Mouse (Mus musculus): ENCODE results near the gene Trim46.
A peak's percentile ranks its signal among the peaks of the same experiment; 100 is the strongest.
"Not testable (repeated sequence)": the region's sequence is repeated elsewhere in the genome, so short reads cannot be mapped to it uniquely, and the experiment has no call there.

Gene Trim46

DNA sequence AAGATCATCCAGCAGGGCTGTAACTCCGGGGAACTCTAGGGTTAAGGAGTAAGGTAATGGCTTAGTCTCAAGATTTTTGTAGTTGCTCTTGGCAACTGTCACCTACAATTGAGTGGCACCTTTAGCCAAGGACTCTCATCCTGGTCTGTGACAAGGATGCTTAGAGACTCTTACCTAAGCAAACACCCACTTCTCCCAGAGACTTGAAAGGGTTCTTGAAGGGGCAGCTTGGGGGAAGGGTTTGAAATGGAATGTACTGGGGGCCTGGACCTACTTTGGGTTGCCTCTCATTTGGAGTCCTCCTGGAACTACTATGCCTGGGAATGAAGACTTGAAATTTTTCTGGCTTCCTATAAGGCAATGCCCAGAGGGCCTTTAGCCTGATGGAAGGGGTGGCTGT, 27.8 kb downstream of the Trim46 start:
- no peak for DNase-seq (ENCODE audit: low read depth, low spot score)
- no peaks in the 10 kb centered on the region for H3K36me3 ChIP-seq (ENCODE audit: control insufficient read depth, insufficient read depth, low read length, poor library complexity, severe bottlenecking)
- no peaks in the 10 kb centered on the region for H3K27me3 ChIP-seq (ENCODE audit: control insufficient read depth, insufficient read depth, low read length, poor library complexity, severe bottlenecking)

DNA sequence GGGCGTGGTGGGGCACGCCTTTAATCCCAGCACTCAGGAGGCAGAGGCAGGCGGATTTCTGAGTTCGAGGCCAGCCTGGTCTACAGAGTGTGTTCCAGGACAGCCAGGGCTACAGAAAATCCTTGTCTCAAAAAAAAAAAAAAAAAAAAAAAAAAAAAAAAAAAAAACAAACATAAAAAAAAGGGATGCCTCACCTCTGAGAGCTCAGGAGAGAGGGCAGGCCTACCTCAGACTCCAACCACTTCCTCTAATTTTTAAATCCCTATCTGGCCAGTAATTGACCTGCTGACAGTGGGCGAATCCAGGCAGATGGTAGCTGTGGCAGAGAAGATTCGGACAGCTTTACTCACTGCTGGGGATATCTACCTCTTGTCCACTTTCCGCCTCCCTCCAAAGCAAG, 29.7 kb downstream of the Trim46 start:
- not testable (repeated sequence) for DNase-seq (ENCODE audit: low read depth, low spot score); H3K36me3 ChIP-seq (ENCODE audit: control insufficient read depth, insufficient read depth, low read length, poor library complexity, severe bottlenecking); H3K27me3 ChIP-seq (ENCODE audit: control insufficient read depth, insufficient read depth, low read length, poor library complexity, severe bottlenecking)

DNA sequence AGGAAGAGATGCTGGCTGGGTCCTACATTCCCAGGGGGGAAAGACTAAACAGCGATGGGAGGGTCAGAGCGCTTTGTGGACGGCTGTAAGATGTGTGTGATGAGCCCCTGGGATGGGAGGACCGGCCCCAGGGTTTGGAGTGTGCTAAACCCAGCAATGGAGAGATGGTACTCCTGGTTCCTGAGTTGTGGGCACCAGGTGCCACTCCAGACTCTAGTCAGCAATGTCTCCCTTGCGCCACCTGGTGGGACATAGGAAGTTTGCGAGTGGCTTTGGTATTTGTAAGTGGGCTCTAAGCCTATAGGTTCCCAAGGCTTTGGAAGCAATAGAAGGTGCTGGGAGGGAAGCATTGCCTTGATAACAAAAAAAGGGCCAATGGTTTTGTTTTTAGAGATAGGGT, 30.3 kb downstream of the Trim46 start:
- H3K27me3 ChIP-seq (ENCODE audit: control insufficient read depth, insufficient read depth, low read length, poor library complexity, severe bottlenecking): no peaks in the 10 kb centered on the region
- peak; percentile 93 for DNase-seq (ENCODE audit: low read depth, low spot score)
- H3K36me3 ChIP-seq (ENCODE audit: control insufficient read depth, insufficient read depth, low read length, poor library complexity, severe bottlenecking): no peaks in the 10 kb centered on the region

DNA sequence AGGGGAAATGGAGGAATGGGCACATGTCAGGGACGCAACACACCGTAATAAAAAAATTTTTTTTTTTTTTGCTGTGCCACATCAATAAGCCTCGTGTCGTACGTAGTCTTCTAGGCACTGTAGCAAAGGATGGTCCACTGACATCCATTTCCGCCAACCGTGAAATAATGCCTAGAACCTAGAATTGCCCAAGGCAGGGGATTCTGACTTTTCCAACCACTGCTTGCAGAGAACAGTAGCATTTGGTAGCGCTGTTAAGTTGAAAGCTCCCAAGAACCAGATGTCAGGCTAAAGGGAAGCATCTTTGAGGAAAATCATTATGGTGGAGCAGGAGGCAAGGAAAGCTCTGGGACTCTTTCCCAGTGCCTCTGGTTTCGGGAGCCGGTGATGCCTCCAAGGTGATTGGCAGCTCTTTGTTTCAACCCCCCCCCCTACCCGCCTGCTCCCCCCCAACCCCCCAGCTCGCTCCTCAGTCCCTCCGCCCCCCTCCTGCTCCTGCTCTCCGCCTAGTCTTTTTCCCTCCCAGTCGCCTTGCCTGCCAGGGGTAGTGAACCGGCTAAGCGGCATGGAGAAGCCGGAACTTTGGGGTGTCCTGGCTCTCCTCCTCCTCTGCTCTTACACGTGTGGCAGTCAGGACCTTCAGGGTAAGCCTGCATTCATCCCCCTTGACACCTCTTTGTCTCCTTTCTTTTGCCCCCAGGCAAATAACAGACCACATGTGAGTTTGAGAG, 31.3 kb downstream of the Trim46 start, which contains the start of gene Thbs3:
Gene Thbs3, plus strand, starts transcription at position 500 of the 731 bp plus-strand sequence.
- peaks cover under 1% of the 10 kb centered on the region; the same call in 1 of the 2 replicates for H3K36me3 ChIP-seq (ENCODE audit: control insufficient read depth, insufficient read depth, low read length, poor library complexity, severe bottlenecking)
- H3K27me3 ChIP-seq (ENCODE audit: control insufficient read depth, insufficient read depth, low read length, poor library complexity, severe bottlenecking): no peaks in the 10 kb centered on the region
- DNase-seq (ENCODE audit: low read depth, low spot score): no peak

DNA sequence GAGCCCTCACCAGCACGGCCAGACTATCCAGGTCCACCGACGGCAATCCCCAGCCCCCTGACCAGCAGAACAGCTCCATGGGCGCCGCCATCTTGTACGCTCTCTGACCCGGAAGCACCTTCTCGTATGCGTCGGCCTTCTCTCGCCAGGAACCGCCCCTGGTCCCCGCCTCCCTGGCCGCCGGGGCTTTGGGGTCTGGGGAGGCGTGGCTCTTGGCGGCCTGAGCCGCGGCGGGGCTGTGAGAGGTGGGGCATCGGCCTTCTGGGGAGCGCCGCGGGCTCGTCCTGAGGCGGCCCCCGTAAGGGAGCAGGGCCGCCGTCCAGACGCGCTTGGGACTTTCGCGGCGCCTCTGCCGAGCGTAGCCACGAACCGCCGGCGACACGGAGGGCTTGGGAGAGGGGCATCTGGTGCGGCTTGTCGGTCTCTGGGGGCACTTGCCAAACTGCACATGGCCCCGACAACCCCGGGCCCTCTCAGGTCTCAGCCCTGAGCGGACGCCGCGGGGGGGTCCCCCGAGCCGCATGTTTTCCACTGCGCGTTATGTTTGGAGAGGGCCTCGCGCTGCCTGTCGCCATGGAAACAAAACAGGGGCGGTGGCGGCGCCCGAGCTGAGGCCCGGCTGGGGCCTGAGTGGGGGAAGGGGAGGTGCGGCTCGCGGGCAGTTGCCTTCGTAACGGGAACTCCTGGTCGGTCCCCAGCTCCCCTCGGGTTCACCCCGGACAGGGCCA, 32.1 kb downstream of the Trim46 start:
- DNase-seq (ENCODE audit: low read depth, low spot score): peak; percentile 97
- Histone ChIP-seq H3K27me3 (ENCODE audit: control insufficient read depth, insufficient read depth, low read length, poor library complexity, severe bottlenecking) (no peaks in the 10 kb centered on the region), H3K36me3 (ENCODE audit: control insufficient read depth, insufficient read depth, low read length, poor library complexity, severe bottlenecking) (peaks cover 3% of the 10 kb centered on the region; the same call in 1 of the 2 replicates)

DNA sequence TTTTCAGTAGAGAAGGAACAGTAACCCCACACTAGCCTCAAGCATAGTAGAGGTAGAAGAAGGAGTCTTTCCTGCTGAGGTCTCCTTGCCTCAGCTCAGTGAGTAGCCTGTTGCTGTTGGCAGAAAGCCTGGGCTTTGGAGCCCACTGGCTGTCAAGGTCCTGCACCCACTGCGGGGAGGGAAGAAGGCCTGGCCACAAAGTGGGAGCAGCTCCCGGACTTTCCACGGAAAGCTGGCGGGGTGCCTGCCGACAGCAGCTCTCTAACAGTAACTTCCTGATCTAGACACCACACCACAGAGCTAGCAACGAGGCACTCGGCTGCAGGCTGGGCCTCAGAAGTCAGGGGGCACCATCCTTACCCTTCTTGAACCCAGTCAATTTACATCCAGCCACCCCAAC, 35.4 kb downstream of the Trim46 start:
- DNase-seq (ENCODE audit: low read depth, low spot score): no peak
- H3K27me3 ChIP-seq (ENCODE audit: control insufficient read depth, insufficient read depth, low read length, poor library complexity, severe bottlenecking): no peaks in the 10 kb centered on the region
- H3K36me3 ChIP-seq (ENCODE audit: control insufficient read depth, insufficient read depth, low read length, poor library complexity, severe bottlenecking): peaks cover 6% of the 10 kb centered on the region; the same call in 1 of the 2 replicates

DNA sequence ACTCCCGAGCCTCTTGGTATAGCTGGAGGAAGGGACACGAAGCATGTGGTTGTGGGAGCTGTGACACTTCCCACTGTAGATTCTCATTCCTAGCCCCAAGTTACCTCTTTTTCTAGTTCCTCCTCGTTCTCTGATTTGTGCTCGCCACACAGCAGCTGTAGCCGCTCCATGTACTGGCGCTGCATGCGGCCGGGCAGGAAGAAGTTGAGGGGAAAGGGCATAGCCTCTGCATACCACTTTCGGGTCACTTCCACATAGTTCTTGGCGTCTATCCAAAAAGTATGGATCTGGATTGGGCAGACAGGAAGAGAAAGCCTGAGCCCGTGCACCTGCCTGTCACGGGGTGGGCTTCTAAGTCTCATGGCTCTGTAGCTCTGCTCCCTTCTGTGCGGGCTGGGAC, 35.9 kb downstream of the Trim46 start:
- Histone ChIP-seq H3K27me3 (ENCODE audit: control insufficient read depth, insufficient read depth, low read length, poor library complexity, severe bottlenecking) (no peaks in the 10 kb centered on the region), H3K36me3 (ENCODE audit: control insufficient read depth, insufficient read depth, low read length, poor library complexity, severe bottlenecking) (peaks cover 9% of the 10 kb centered on the region; the same call in 1 of the 2 replicates)
- DNase-seq (ENCODE audit: low read depth, low spot score): no peak

DNA sequence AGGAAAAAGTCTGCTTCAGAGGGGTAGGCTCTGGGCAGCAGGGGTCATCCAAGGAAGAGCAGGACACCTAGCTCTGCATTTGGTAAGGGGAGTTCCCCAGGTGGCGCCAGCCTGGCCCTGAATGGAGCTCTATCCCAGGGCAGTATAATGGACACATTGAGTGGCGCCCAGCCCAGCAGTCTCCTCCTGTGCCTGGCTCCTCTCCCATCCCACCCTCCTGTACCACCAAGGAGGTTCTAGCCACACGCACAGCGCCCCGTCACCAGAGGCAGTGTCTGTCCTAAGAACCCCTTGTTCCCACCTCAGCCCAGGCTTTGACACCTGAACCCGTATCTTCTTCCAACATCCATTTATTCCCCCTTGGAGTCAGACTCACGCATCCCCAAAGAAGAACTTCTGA, 36.4 kb downstream of the Trim46 start:
- Histone ChIP-seq H3K27me3 (ENCODE audit: control insufficient read depth, insufficient read depth, low read length, poor library complexity, severe bottlenecking) (no peaks in the 10 kb centered on the region), H3K36me3 (ENCODE audit: control insufficient read depth, insufficient read depth, low read length, poor library complexity, severe bottlenecking) (peaks cover 9% of the 10 kb centered on the region; the same call in 1 of the 2 replicates)
- no peak for DNase-seq (ENCODE audit: low read depth, low spot score)

DNA sequence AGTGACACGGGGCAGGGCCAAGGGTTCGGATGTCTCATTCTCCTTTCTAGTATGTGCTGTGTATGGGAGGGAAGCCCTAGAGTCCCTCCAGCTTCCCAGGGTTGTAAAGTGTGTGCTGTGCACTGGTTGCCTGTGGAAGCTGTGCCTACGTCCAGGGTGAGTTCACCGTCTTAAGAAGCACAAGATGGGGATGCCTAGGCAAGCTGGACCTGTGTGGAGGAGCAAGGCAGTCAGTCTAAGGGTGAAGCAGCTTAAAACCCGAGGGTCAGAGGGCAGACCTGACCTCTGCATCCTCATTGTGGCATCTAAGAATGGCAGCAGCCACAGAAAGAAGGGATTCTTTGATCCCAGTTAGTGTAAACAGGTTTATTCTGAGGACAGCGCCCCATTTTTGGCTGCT, 37.4 kb downstream of the Trim46 start:
- H3K36me3 ChIP-seq (ENCODE audit: control insufficient read depth, insufficient read depth, low read length, poor library complexity, severe bottlenecking): peaks cover 9% of the 10 kb centered on the region; the same call in 1 of the 2 replicates
- DNase-seq (ENCODE audit: low read depth, low spot score): no peak

DNA sequence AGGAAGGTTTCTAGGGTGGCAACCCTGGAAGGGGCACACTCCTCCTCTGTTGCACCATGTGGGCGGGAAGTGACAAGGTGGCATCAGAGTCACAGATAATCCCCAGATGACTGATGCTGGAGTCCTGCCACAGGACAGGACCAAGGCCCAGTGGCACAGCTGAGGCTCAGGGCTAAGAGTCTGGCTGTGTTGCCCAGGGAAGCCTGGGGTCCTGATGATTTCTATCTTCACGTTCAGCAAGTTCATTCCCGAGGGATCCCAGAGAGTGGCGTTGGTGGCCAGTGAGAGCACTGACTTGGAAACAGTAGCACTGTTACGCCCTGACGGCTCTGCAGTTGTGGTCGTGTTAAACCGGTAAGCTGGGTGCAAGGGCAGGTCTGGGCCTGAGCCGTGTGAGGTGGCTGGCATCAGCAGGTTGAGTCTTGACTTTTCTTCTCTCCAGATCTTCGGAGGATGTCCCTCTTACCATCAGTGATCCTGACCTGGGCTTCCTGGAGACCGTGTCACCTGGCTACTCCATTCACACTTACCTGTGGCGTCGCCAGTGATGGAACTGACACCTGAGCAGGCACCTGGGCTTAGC, 37.9 kb downstream of the Trim46 start:
- Histone ChIP-seq H3K27me3 (ENCODE audit: control insufficient read depth, insufficient read depth, low read length, poor library complexity, severe bottlenecking) (no peaks in the 10 kb centered on the region), H3K36me3 (ENCODE audit: control insufficient read depth, insufficient read depth, low read length, poor library complexity, severe bottlenecking) (peaks cover 9% of the 10 kb centered on the region; the same call in 1 of the 2 replicates)
- no peak for DNase-seq (ENCODE audit: low read depth, low spot score)

More for the DNA sequence above, 37.4 kb downstream of the Trim46 start:
- H3K27me3 ChIP-seq (ENCODE audit: control insufficient read depth, insufficient read depth, low read length, poor library complexity, severe bottlenecking): no peaks in the 10 kb centered on the region

DNA sequence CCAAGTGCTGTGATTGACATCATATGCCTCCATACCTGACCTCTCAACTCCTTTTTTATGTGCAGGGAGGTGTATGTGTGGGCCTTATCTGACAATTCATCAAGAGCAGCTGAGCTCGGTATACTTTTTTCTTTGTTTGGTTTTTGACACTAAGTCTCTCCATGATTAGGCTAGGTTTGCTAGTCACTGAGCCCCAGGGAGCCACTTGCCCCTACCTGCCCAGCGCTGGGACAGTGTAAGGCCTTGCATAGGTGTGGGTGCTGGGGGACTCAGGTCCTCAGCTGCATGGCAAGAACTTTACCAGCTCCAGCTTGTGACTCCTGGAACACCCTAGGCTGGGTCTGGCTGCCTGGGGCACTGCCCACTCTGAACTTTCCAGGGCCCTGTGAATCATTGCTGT, 39.4 kb downstream of the Trim46 start:
- Histone ChIP-seq H3K27me3 (ENCODE audit: control insufficient read depth, insufficient read depth, low read length, poor library complexity, severe bottlenecking) (no peaks in the 10 kb centered on the region), H3K36me3 (ENCODE audit: control insufficient read depth, insufficient read depth, low read length, poor library complexity, severe bottlenecking) (peaks cover 9% of the 10 kb centered on the region; the same call in 1 of the 2 replicates)
- no peak for DNase-seq (ENCODE audit: low read depth, low spot score)

DNA sequence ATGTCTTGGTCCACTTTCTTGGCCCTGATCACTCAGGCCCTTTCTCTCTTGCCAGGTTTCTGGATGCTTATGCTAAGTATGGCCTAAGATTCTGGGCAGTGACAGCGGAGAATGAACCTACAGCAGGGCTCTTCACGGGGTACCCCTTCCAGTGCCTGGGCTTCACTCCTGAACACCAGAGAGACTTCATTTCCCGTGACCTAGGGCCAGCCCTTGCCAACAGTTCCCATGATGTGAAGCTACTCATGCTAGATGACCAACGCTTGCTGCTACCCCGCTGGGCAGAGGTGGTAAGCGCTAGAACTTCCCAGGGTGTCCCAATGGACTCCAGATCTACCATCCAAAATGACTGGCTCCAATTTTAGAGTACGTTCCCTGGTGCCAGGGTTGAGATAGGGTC, 40.0 kb downstream of the Trim46 start:
- Histone ChIP-seq H3K36me3 (ENCODE audit: control insufficient read depth, insufficient read depth, low read length, poor library complexity, severe bottlenecking) (peaks cover 9% of the 10 kb centered on the region; the same call in 1 of the 2 replicates), H3K27me3 (ENCODE audit: control insufficient read depth, insufficient read depth, low read length, poor library complexity, severe bottlenecking) (no peaks in the 10 kb centered on the region)
- no peak for DNase-seq (ENCODE audit: low read depth, low spot score)

DNA sequence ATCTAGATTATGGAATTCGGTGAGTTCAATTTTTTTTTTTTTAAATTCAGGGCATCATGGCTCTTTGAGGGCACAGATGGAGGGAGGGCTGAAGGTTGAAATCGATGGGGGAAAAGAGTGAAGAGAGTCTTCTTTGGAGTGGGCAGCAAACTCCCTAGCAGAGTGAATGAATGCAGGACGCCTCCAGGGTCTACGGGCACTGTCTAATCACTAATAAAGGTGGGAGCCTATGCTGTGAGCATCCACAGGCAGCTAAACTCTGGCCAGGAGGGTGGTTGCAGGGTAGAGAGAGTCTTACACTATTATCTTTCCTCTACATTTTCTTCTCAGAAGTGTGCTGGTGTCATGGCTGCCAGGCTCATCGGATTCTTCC, 43.0 kb downstream of the Trim46 start:
- DNase-seq (ENCODE audit: low read depth, low spot score): no peak
- peaks cover 5% of the 10 kb centered on the region; the same call in 1 of the 2 replicates for H3K36me3 ChIP-seq (ENCODE audit: control insufficient read depth, insufficient read depth, low read length, poor library complexity, severe bottlenecking)

DNA sequence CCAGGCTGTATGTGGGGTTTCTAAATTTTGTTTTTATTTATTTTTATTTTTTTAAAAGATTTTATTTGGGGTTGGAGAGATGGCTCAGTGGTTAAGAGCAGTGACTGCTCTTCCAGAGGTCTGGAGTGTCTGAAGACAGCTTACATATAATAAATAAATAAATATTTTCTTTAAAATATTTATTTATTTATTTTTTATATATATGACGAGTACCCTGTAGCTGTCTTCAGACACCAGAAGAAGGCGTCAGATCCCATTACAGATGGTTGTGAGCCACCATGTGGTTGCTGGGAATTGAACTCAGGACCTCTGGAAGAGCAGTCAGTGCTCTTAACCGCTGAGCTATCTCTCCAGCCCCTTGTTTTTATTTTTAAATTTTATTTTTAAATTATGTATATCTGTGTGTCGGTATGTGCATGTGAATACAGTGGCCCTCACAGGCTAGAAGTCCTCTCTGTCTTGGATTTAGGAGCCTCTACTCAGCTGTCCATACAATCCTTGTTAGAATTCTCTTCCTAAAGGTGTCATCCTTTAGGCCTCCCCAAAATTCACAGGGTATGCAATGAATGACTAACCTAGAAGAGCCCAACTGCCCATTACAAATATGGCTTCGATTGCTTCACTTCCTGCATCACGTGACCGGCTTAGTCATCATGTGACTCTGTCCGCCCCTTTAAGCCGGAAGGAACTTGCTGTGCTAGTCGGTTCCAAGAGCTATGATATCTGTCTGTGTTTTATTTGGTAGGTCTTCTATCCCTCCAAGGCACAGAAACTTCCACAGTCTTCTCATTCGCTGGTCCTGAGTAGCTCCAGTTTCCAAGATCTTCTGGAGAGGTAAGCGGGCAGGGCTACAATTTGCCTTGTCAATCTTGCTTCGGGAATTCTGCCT, 43.6 kb downstream of the Trim46 start, which contains the start of gene Gba:
Gene Gba, plus strand, starts transcription at position 676 of the 889 bp plus-strand sequence.
- DNase-seq (ENCODE audit: low read depth, low spot score): peak; percentile 95
- H3K36me3 ChIP-seq (ENCODE audit: control insufficient read depth, insufficient read depth, low read length, poor library complexity, severe bottlenecking): peaks cover 3% of the 10 kb centered on the region; the same call in 1 of the 2 replicates
- no peaks in the 10 kb centered on the region for H3K27me3 ChIP-seq (ENCODE audit: control insufficient read depth, insufficient read depth, low read length, poor library complexity, severe bottlenecking)

More for the DNA sequence above, 43.0 kb downstream of the Trim46 start:
- H3K27me3 ChIP-seq (ENCODE audit: control insufficient read depth, insufficient read depth, low read length, poor library complexity, severe bottlenecking): no peaks in the 10 kb centered on the region

Measured in splenic B cell, adult 2 months (primary cell).